In genomic region chr11:5551931-5552330, GRCm38 (mm10) we compare ENCODE assay signal across 22 mouse cellular contexts. TPM values are rescaled to one million over a fixed set of nuclear protein-coding genes. Genes with fewer than 3 reads are reported as not detected.
"Had no signal": no experiment of that assay in that cellular context is flagged by ENCODE, and none has a peak within 500 bp of the region (broad histone marks: within the 10 kb centered on the region; RNA-seq: fewer than 3 reads in every experiment).

No protein-coding gene starts in this region.

- ATAC-seq: liver, postnatal 0 days; midbrain, embryonic 16.5 days had no signal

- H3K4me2 ChIP-seq: liver, embryonic 13.5 days; liver, embryonic 15.5 days; lung, embryonic 15.5 days; midbrain, embryonic 11.5 days; neural tube, embryonic 12.5 days had no signal

- DNase-seq: liver, embryonic 13.5 days; lung, adult 2 months; lung, postnatal 10 days; midbrain, embryonic 14.5 days; right cerebral cortex, postnatal 25 days; right cerebral cortex, postnatal 4 days; spleen, adult 18-20 months; thymus, adult 2 months; thymus, postnatal 25 days; thymus, postnatal 4 days had no signal

- H3K4me3 ChIP-seq: liver, embryonic 13.5 days; liver, embryonic 15.5 days; lung, embryonic 15.5 days; megakaryocyte, embryonic 14.5 days; neural tube, embryonic 12.5 days had no signal

- H3K27me3 ChIP-seq: liver, embryonic 13.5 days; liver, embryonic 15.5 days; lung, embryonic 15.5 days; megakaryocyte, embryonic 14.5 days; neural tube, embryonic 12.5 days had no signal

- H3K4me1 ChIP-seq: liver, embryonic 13.5 days; liver, embryonic 15.5 days; lung, embryonic 15.5 days; megakaryocyte, embryonic 14.5 days; neural tube, embryonic 12.5 days had no signal

- H3K27ac ChIP-seq: liver, embryonic 13.5 days; liver, embryonic 15.5 days; lung, embryonic 15.5 days; macrophage; neural tube, embryonic 12.5 days had no signal

- H3K9ac ChIP-seq: liver, embryonic 13.5 days; liver, embryonic 15.5 days; liver, postnatal 0 days; lung, embryonic 15.5 days; neural tube, embryonic 12.5 days had no signal

- H3K36me3 ChIP-seq: liver, embryonic 13.5 days; liver, embryonic 15.5 days; lung, embryonic 15.5 days; neural tube, embryonic 12.5 days had no signal

- H3K9me3 ChIP-seq: liver, embryonic 15.5 days; lung, embryonic 15.5 days; neural tube, embryonic 12.5 days had no signal

RNA-seq across cellular contexts. Expression of gene Ankrd36, which starts 17.6 kb away (rescaled TPM):
- polyA plus RNA-seq: lung, adult 2 months; macrophage; midbrain, embryonic 11.5 days; midbrain, embryonic 14.5 days; midbrain, embryonic 16.5 days; neural tube, embryonic 12.5 days; neural tube, embryonic 14.5 days; small intestine, adult 2 months; stomach, embryonic 14.5 days; thymus, adult 2 months; urinary bladder, adult 2 months had no signal
